Mouse (Mus musculus) right cerebral cortex, postnatal 10 days (tissue): ENCODE measurements around the gene Ip6k2.
A peak's percentile ranks its signal among the peaks of the same experiment; 100 is the strongest.

Experiments used
- DNase-seq, 2 experiments: peaks; one replicate each; pipeline ENCODE4 v3.0.0; 2021; ENCODE audit warnings: low spot score in 2 of 2

Gene Ip6k2

GRCm38 (mm10) chr9:108820077-108820476 is 36.5 kb downstream of the Ip6k2 start:
- no peak for DNase-seq

DNA sequence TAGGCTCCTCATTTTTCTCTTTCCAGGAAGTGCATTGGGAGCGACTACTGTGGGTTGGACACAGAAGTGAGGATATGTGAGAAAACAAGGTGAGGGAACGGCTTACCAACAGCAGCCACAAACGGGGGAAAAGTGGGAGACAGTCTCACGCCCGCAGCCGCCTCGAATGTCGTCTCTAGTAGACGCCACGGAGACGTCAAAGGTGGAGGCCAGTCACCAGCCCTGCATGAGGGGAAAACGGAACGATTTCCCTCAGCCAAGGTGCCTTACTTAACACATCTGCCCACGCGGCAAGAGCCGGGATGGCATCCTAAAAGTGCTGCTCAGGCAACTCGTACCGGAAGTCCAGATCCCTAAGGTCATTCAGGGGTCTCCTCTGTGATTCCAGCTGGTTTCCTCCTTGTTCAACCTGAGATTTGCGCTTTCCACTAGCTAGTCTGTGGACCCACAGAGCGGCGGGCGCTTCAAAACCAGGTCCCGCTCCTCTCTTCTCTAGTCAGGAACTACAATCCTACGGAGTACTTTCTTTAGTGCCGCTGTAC is 40.6 kb downstream of the Ip6k2 start:
- DNase-seq: no peak

- DNase-seq: peak; percentile 95 to 97
Measured at GRCm38 (mm10) chr9:108824755-108825413, 41.3 kb downstream of the Ip6k2 start.

DNA sequence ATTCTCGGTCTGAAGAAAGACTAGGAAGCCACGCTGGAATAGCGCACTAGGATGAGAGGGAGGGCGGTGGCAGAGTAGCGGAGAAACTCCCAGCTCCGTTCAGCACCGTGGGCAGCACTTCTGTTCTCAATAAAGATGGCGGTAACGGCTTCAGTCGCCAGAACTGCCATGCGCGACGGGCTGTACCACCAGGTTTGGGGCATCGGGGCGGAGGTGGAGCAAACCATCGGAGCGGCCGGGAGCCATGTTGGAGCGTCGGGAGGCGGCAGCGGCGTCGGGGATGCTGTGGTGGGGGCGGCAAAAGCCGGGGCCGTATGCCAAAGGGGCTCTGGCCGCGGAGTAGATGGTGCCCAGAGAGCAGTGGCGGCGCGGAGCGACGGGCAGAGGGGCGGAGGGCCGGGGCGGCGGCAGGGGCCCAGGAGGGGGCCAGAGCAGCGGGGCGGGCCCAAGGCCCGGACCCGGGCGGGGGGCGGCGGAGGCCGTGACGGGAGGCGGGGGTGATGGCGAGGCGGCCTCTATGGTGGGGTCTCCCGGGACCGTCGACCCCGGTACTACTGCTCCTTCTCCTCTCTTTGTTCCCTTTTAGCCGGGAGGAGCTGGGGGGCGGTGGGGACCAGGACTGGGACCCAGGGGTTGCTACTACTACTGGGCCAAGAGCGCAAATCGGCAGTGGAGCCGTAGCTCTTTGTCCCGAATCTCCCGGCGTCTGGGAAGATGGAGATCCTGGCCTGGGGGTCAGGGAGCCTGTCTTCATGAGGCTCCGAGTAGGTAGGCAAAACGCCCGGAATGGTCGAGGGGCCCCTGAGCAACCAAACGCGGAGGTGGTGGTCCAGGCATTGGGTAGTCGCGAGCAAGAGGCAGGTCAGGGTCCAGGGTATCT is 42.5 kb downstream of the Ip6k2 start, which contains the start of gene Celsr3:
Celsr3 (plus strand) TSS at position 501 of the 880 bp plus-strand sequence.
- peak; percentile 95 to 96 for DNase-seq

DNA sequence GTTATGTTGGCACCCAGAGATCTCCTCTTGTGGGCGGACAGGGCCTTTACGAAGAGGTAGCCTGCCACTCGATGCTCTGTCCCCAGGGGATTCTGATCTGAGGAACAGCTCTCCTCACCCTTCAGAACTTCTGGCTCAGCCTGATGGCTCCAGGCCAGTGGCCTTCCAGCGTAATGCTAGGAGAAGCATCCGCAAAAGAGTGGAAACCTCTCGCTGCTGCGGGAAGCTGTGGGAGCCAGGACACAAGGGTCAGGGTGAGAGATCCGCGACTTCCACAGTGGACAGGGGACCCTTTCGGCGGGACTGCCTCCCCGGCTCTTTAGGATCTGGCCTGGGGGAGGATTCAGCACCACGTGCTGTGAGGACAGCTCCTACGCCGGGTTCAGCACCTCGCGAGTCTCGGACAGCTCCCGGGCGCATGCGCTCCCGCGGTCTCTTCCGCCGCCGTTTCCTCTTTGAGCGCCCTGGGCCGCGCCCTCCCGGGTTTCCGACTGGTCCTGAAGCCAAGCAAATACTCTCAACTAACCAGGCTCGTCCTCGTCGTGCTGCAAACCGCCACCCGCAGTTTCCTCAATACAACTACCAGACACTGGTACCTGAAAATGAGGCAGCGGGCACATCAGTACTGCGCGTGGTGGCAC is 43.2 kb downstream of the Ip6k2 start:
- peak; percentile 77 to 80 for DNase-seq

DNA sequence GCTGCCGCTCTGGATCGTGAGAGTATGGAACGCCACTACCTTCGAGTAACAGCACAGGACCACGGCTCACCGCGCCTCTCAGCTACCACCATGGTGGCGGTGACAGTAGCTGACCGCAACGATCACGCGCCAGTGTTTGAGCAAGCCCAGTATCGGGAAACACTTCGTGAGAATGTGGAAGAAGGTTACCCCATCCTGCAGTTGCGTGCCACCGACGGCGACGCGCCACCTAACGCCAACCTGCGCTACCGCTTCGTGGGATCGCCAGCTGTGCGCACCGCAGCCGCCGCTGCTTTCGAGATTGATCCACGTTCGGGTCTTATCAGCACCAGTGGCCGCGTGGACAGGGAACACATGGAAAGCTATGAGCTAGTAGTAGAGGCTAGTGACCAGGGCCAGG is 43.9 kb downstream of the Ip6k2 start:
- DNase-seq: no peak

- no peak for DNase-seq
Measured at GRCm38 (mm10) chr9:108827906-108828305, 44.3 kb downstream of the Ip6k2 start.

GRCm38 (mm10) chr9:108831637-108832036 is 48.0 kb downstream of the Ip6k2 start:
- DNase-seq: no peak

DNA sequence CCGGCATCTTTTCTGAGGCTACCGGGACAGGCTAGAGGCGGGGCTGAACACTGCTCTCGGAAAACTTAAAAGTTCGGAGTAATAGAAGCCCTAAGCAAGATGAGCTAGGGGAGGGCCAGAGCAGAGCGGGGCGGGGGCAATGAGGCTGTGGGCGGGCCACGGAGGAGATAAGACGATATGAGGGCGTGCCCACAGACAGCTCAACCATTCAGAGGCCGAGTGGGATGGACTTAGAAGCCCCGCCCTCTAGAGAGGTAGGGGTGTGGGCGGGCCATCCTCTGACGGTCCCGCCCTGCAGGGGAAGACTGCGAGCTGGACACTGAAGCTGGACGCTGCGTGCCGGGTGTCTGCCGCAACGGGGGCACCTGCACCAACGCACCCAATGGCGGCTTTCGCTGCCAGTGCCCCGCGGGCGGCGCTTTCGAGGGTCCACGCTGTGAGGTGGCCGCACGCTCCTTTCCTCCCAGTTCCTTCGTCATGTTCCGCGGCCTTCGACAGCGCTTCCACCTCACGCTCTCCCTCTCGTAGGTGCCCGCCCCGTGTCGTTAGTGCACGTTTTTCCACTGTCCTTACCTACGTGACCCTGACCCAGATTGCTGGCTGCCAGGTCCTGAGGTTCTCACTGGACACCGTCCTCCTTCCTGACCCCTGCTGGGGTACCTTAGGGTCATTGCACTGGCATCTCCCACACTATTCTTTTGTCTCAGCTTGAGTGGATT is 49.0 kb downstream of the Ip6k2 start:
- DNase-seq: peak; percentile 87 to 91

DNA sequence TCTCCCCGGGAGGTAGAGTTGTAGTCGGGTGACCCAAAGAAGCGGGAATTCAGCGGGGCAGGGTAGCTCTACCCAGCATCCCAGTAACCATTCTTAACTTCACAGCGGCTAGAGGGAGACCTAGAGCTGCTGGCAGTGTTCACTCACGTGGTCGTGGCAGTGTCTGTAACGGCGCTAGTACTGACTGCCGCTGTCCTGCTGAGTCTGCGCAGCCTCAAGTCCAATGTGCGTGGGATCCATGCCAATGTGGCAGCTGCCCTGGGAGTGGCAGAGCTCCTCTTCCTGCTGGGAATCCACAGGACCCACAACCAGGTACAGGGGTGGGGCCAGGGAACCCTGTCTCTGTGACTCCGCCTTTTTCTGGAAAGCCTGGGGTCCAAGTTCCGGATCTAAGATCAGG is 59.4 kb downstream of the Ip6k2 start:
- DNase-seq: peak; percentile 79

DNA sequence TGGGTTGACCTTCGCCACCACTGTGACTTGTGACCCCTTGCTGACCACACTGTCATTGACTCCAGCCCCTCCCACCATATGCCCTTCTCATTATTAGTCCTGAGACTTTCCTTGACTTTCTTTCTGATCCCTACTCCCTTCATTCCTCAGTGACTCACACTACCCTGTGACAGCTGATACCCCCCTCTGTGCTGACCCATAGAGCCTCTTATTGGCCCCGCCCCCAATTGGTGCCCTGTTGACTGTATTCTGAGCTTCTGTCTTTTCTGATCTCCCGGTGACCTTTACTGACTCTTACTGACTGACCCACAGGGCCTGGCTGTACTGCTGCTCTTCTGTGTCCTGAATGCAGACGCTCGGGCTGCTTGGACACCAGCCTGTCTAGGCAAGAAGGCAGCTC is 61.8 kb downstream of the Ip6k2 start:
- DNase-seq: no peak

GRCm38 (mm10) chr9:108847374-108847773 is 63.8 kb downstream of the Ip6k2 start:
- no peak for DNase-seq

- no peak for DNase-seq
Measured at GRCm38 (mm10) chr9:108848419-108848818, 64.8 kb downstream of the Ip6k2 start.

- no peak for DNase-seq
Measured at GRCm38 (mm10) chr9:108852976-108853375, 69.4 kb downstream of the Ip6k2 start, which contains the start of gene Slc26a6. Slc26a6 (plus strand) TSS chr9:108853283.

DNA sequence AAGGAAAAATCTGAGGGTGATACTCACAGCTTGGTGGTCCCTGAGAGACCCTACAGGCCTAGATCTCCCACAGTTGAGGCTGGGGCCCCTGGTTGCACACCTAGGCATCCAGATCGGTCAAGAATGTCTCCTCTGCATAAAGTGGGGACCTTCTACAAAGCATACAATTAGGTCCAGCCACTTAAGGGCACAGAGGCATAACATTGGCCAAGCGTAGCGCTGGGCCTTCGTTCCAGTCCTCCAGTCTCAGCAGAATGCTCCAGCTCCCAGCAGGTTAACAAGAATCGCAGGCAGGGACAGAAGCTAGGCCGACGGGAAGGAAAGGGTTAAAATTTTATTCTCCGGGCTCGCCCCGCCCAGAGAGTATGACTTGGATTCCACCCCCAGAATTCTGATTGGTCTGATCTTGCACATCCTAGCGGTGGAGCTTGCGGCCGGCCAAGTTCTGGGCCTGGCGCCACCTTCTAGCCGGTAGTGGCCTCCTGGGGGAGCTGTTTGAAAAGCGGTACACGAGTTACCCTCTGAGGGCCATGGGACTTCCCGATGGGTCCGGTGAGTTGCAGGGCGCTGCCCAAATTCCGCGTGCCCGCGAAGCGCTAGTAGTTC is 70.1 kb downstream of the Ip6k2 start:
- DNase-seq: peak; percentile 95 to 96

GRCm38 (mm10) chr9:108854241-108854696 is 70.7 kb downstream of the Ip6k2 start:
- DNase-seq: peak; percentile 93 to 94

DNA sequence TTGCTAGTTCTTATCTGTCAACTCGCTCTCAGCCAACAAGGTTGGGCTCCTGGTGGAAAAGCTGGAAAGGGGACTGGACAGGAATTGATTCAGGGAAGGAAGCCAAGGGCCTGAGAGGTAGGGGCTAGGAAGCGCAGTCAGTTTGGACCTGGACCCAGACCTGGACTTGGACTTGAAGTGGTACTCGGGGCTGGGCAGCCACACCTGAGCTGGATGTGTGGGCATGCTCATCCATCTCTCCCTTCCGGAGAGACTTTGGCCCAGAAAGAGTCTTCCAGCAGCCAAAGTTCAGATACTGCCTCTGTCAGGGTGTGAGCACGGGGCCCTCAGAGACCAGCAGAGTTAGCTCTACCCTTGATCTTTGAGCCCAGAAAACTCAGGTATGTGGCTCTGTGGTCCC is 71.7 kb downstream of the Ip6k2 start:
- no peak for DNase-seq
